Comparison of ENCODE assay signal across 8 mouse cellular contexts in the genomic region with DNA sequence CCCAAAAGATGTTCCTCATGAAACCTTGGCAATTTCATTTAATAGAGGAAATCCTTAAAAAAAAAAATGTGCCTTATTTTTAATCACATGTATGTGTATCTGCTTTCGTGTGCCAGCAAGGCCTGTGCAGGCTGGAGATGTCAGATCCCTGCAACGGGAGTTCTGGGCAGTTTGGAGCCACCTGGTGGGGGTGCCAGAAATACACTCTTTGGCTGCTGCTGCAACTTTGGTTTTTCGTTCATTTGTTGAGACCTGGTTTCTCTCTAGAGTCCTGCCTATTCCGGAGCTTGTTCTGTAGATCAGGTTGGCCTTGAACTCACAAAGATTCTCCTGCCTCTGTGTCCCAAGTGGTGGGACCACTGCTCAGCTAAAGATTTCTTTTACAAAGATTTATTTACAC. TPM values are rescaled to one million over a fixed set of nuclear protein-coding genes. Genes with fewer than 3 reads are reported as not detected.
DNase-seq lines count a peak whose midpoint lies in the region; ATAC-seq and TF ChIP-seq lines count a peak whose summit lies in the region.

No protein-coding gene starts in this region.

- no peak overlapping the region for H3K9ac ChIP-seq in limb, embryonic 11.5 days (ENCODE audit: low read length)
- H3K9ac ChIP-seq in forebrain, embryonic 11.5 days (ENCODE audit: low read length) = no peak overlapping the region

- no peak overlapping the region for H3ac ChIP-seq in myocyte (ENCODE audit: control insufficient read depth, insufficient read length)

- WGBS in limb, embryonic 11.5 days = 55% methylated on average over 4 of the region's 4 CpGs
- WGBS in limb, embryonic 10.5 days = 56% methylated on average over 4 of the region's 4 CpGs
- WGBS in forebrain, embryonic 11.5 days = 49% methylated on average over 4 of the region's 4 CpGs

- H3K4me1 ChIP-seq in limb, embryonic 11.5 days (ENCODE audit: control insufficient read depth, insufficient read depth, low read length) = no peaks in the 10 kb centered on the region
- H3K4me1 ChIP-seq in limb, embryonic 10.5 days = peaks cover 5% of the 10 kb centered on the region
- H3K4me1 ChIP-seq in forebrain, embryonic 11.5 days (replicated peaks; ENCODE audit: control insufficient read depth, insufficient read depth, low read length) = peaks cover 3% of the 10 kb centered on the region; the same call in 1 of the 2 replicates

- no peak for TF ChIP-seq POLR2A in myocyte (IDR thresholded peaks at IDR 0.05; ENCODE audit: insufficient read length, low read depth)

- peak; percentile 56 for DNase-seq in CD4-positive, CD25-positive, alpha-beta regulatory T cell, adult 2 months (ENCODE audit: low read depth, low spot score)
- peak; percentile 36 for DNase-seq in limb, embryonic 11.5 days (ENCODE audit: low spot score)
- no peak for DNase-seq in limb, embryonic 10.5 days (ENCODE audit: low spot score)
- DNase-seq in adipocyte (ENCODE audit: low spot score) = peak; percentile 29
- DNase-seq in layer of hippocampus, postnatal 36 days = no peak
- no peak for DNase-seq in forebrain, embryonic 11.5 days (ENCODE audit: low spot score)

- H3K4me2 ChIP-seq in limb, embryonic 11.5 days (ENCODE audit: low read depth, severe bottlenecking) = no peak overlapping the region
- peak overlapping the region; percentile 4 for H3K4me2 ChIP-seq in myocyte (ENCODE audit: low read depth)
- no peak overlapping the region for H3K4me2 ChIP-seq in forebrain, embryonic 11.5 days (ENCODE audit: low read depth, low read length, severe bottlenecking)

- H3K27me3 ChIP-seq in limb, embryonic 11.5 days (ENCODE audit: control insufficient read depth, insufficient read depth, low read length) = no peaks in the 10 kb centered on the region
- no peaks in the 10 kb centered on the region for H3K27me3 ChIP-seq in limb, embryonic 10.5 days (ENCODE audit: low read depth, poor library complexity, severe bottlenecking)
- no peaks in the 10 kb centered on the region for H3K27me3 ChIP-seq in myocyte (ENCODE audit: control insufficient read depth, insufficient read depth, insufficient read length)
- no peaks in the 10 kb centered on the region for H3K27me3 ChIP-seq in forebrain, embryonic 11.5 days (ENCODE audit: control insufficient read depth, insufficient read depth, low read length)

- H3K27ac ChIP-seq in limb, embryonic 11.5 days (replicated peaks; ENCODE audit: low read depth, low read length) = no peak overlapping the region
- no peak overlapping the region for H3K27ac ChIP-seq in limb, embryonic 10.5 days
- no peak overlapping the region for H3K27ac ChIP-seq in forebrain, embryonic 11.5 days (ENCODE audit: low read depth, low read length)

- no peak for ATAC-seq in CD4-positive, CD25-positive, alpha-beta regulatory T cell, adult 4 months
- ATAC-seq in limb, embryonic 11.5 days (ENCODE audit: insufficient number of reproducible peaks, low FRiP score, low TSS enrichment, low read depth) = no peak
- no peak for ATAC-seq in forebrain, embryonic 11.5 days (replicated peaks; ENCODE audit: low FRiP score)

- H3K4me3 ChIP-seq in limb, embryonic 11.5 days (ENCODE audit: low read depth, low read length) = no peak overlapping the region
- no peak overlapping the region for H3K4me3 ChIP-seq in limb, embryonic 10.5 days
- no peak overlapping the region for H3K4me3 ChIP-seq in myocyte
- no peak overlapping the region for H3K4me3 ChIP-seq in forebrain, embryonic 11.5 days (ENCODE audit: low read depth, low read length)

- H3K36me3 ChIP-seq in limb, embryonic 11.5 days (ENCODE audit: control insufficient read depth, insufficient read depth, low read length) = no peaks in the 10 kb centered on the region
- H3K36me3 ChIP-seq in limb, embryonic 10.5 days = no peaks in the 10 kb centered on the region
- H3K36me3 ChIP-seq in myocyte (ENCODE audit: control insufficient read depth, insufficient read depth) = no peaks in the 10 kb centered on the region
- H3K36me3 ChIP-seq in forebrain, embryonic 11.5 days (ENCODE audit: control insufficient read depth, insufficient read depth, low read length) = no peaks in the 10 kb centered on the region

- no peaks in the 10 kb centered on the region for H3K9me3 ChIP-seq in limb, embryonic 11.5 days (ENCODE audit: control insufficient read depth, low read length)
- no peaks in the 10 kb centered on the region for H3K9me3 ChIP-seq in limb, embryonic 10.5 days (replicated peaks)
- no peaks in the 10 kb centered on the region for H3K9me3 ChIP-seq in forebrain, embryonic 11.5 days (ENCODE audit: control insufficient read depth, low read length)

- H3K79me2 ChIP-seq in myocyte (ENCODE audit: control insufficient read depth, insufficient read depth) = no peaks in the 10 kb centered on the region

TF ChIP-seq in myocyte, 11 proteins besides CTCF, POLR2A, EP300 and RAD21:
- TF ChIP-seq SRF (IDR thresholded peaks at IDR 0.05; ENCODE audit: control insufficient read depth, insufficient read length, low read depth) = no peak
- TF ChIP-seq POLR2AphosphoS2 (IDR thresholded peaks at IDR 0.05; ENCODE audit: insufficient read length, low read depth) = no peak
- TF ChIP-seq TCF12 (IDR thresholded peaks at IDR 0.05; ENCODE audit: insufficient read depth, poor library complexity, severe bottlenecking) = no peak
- TF ChIP-seq E2F4 (IDR thresholded peaks at IDR 0.05; ENCODE audit: insufficient read depth) = no peak
- TF ChIP-seq TCF3 (IDR thresholded peaks at IDR 0.05; ENCODE audit: insufficient read length, low read depth) = no peak
- no peak for TF ChIP-seq MAX (IDR thresholded peaks at IDR 0.05; ENCODE audit: low read depth)
- TF ChIP-seq MYOD1 (IDR thresholded peaks at IDR 0.05; ENCODE audit: control insufficient read depth in 1 of 3, insufficient read length in 2 of 3, low read depth in 2 of 3) = no peak
- no peak for TF ChIP-seq MYOG (IDR thresholded peaks at IDR 0.05; ENCODE audit: control insufficient read depth in 1 of 3, insufficient read depth in 1 of 3, insufficient read length in 2 of 3, low read depth in 2 of 3)
- TF ChIP-seq CEBPB (IDR thresholded peaks at IDR 0.05; ENCODE audit: insufficient read depth, poor library complexity, severe bottlenecking) = no peak
- TF ChIP-seq REST (IDR thresholded peaks at IDR 0.05; ENCODE audit: insufficient read depth, insufficient read length) = no peak
- no peak for TF ChIP-seq USF1 (IDR thresholded peaks at IDR 0.05; ENCODE audit: low read depth)

RNA-seq across cellular contexts. Expression of gene Mrps16, which starts 5.4 kb away (rescaled TPM):
- polyA plus RNA-seq in CD4-positive, CD25-positive, alpha-beta regulatory T cell, adult 4 months (2017; shearing (Covaris generic)) = 100 to 1,000 TPM in 1 of 2 experiments, 10 to 100 TPM in 1; 99.8 to 106 TPM
- polyA plus RNA-seq in limb, embryonic 11.5 days (2014; fragmentation: Nextera tagmentation; extraction: Ambion mirVana) = 82.0 and 86.3 TPM in 2 replicates
- 90.4 TPM in 2 replicates for polyA plus RNA-seq in limb, embryonic 10.5 days (2016; fragmentation: Nextera tagmentation; extraction: Ambion mirVana)
- 70.1 TPM for polyA plus RNA-seq in myocyte (2012; fragmentation: generic; extraction: Trizol)
- 10 to 100 TPM; 34.0 to 37.4 TPM for total RNA-seq in layer of hippocampus, postnatal 36 days (2021)
- 69.7 and 75.5 TPM in 2 replicates for polyA plus RNA-seq in forebrain, embryonic 11.5 days (2014; fragmentation: Nextera tagmentation; extraction: Ambion mirVana)

RNA-seq across cellular contexts. Expression of gene Dnajc9, which starts 10.2 kb away (rescaled TPM):
- polyA plus RNA-seq in CD4-positive, CD25-positive, alpha-beta regulatory T cell, adult 4 months (2017; shearing (Covaris generic)) = 100 to 1,000 TPM; 145 to 195 TPM
- 261 and 262 TPM in 2 replicates for polyA plus RNA-seq in limb, embryonic 11.5 days (2014; fragmentation: Nextera tagmentation; extraction: Ambion mirVana)
- polyA plus RNA-seq in limb, embryonic 10.5 days (2016; fragmentation: Nextera tagmentation; extraction: Ambion mirVana) = 272 and 290 TPM in 2 replicates
- 31.2 TPM for polyA plus RNA-seq in myocyte (2012; fragmentation: generic; extraction: Trizol)
- 10 to 100 TPM; 24.8 to 25.0 TPM for total RNA-seq in layer of hippocampus, postnatal 36 days (2021)
- 317 and 327 TPM in 2 replicates for polyA plus RNA-seq in forebrain, embryonic 11.5 days (2014; fragmentation: Nextera tagmentation; extraction: Ambion mirVana)

RNA-seq across cellular contexts. Expression of gene Fam149b, which starts 50.9 kb away (rescaled TPM):
- 10 to 100 TPM; 67.6 to 71.9 TPM for polyA plus RNA-seq in CD4-positive, CD25-positive, alpha-beta regulatory T cell, adult 4 months (2017; shearing (Covaris generic))
- 50.4 and 56.9 TPM in 2 replicates for polyA plus RNA-seq in limb, embryonic 11.5 days (2014; fragmentation: Nextera tagmentation; extraction: Ambion mirVana)
- polyA plus RNA-seq in limb, embryonic 10.5 days (2016; fragmentation: Nextera tagmentation; extraction: Ambion mirVana) = 43.5 and 51.7 TPM in 2 replicates
- 11.5 TPM for polyA plus RNA-seq in myocyte (2012; fragmentation: generic; extraction: Trizol)
- total RNA-seq in layer of hippocampus, postnatal 36 days (2021) = 10 to 100 TPM; 50.8 to 53.1 TPM
- 59.5 and 60.8 TPM in 2 replicates for polyA plus RNA-seq in forebrain, embryonic 11.5 days (2014; fragmentation: Nextera tagmentation; extraction: Ambion mirVana)

RNA-seq across cellular contexts. Expression of gene Ecd, which starts 50.9 kb away (rescaled TPM):
- polyA plus RNA-seq in CD4-positive, CD25-positive, alpha-beta regulatory T cell, adult 4 months (2017; shearing (Covaris generic)) = 10 to 100 TPM; 70.5 to 80.7 TPM
- polyA plus RNA-seq in limb, embryonic 11.5 days (2014; fragmentation: Nextera tagmentation; extraction: Ambion mirVana) = 74.0 and 74.4 TPM in 2 replicates
- polyA plus RNA-seq in limb, embryonic 10.5 days (2016; fragmentation: Nextera tagmentation; extraction: Ambion mirVana) = 71.7 and 74.6 TPM in 2 replicates
- polyA plus RNA-seq in myocyte (2012; fragmentation: generic; extraction: Trizol) = 27.0 TPM
- total RNA-seq in layer of hippocampus, postnatal 36 days (2021) = 10 to 100 TPM; 34.9 to 35.5 TPM
- polyA plus RNA-seq in forebrain, embryonic 11.5 days (2014; fragmentation: Nextera tagmentation; extraction: Ambion mirVana) = 77.9 and 78.5 TPM in 2 replicates

RNA-seq across cellular contexts. Expression of gene Cfap70, which starts 53.2 kb away (rescaled TPM):
- polyA plus RNA-seq in CD4-positive, CD25-positive, alpha-beta regulatory T cell, adult 4 months (2017; shearing (Covaris generic)) = not detected
- 0.18 and 0.23 TPM in 2 replicates for polyA plus RNA-seq in limb, embryonic 11.5 days (2014; fragmentation: Nextera tagmentation; extraction: Ambion mirVana)
- 0.29 and 0.90 TPM in 2 replicates for polyA plus RNA-seq in limb, embryonic 10.5 days (2016; fragmentation: Nextera tagmentation; extraction: Ambion mirVana)
- polyA plus RNA-seq in myocyte (2012; fragmentation: generic; extraction: Trizol) = not detected
- 1 to 10 TPM in 1 of 2 experiments, under 1 TPM in 1; 0.75 to 2.4 TPM for total RNA-seq in layer of hippocampus, postnatal 36 days (2021)
- polyA plus RNA-seq in forebrain, embryonic 11.5 days (2014; fragmentation: Nextera tagmentation; extraction: Ambion mirVana) = 0.24 and 0.64 TPM in 2 replicates

Comparison
In these comparisons a context has a peak if more than half of its experiments do, and no peak if none do; other contexts are left out.
1. DNase-seq: peak in CD4-positive, CD25-positive, alpha-beta regulatory T cell, adult 2 months (single experiment), limb, embryonic 11.5 days (single experiment) and adipocyte (single experiment); none in limb, embryonic 10.5 days (single experiment), layer of hippocampus, postnatal 36 days (0 of 2) and forebrain, embryonic 11.5 days (single experiment).